Mouse (Mus musculus): ENCODE measurements around the gene Snrnp25. TPM values are rescaled to one million over a fixed set of nuclear protein-coding genes. Genes with fewer than 3 reads are reported as not detected.

Gene Snrnp25
- total and polyA plus RNA-seq, 3 experiments = 130 to 158 TPM; not detected in 1

- TF ChIP-seq E2F4 (IDR thresholded peaks at IDR 0.05; ENCODE audit: borderline replicate concordance, low read depth, low read length) (no peak), ZKSCAN1 (IDR thresholded peaks at IDR 0.05; ENCODE audit: low read depth, low read length) (no peak), SMC3 (IDR thresholded peaks at IDR 0.05; ENCODE audit: low read depth, low read length) (no peak), UBTF (IDR thresholded peaks at IDR 0.05; ENCODE audit: borderline replicate concordance, insufficient read depth, low read depth, low read length) (no peak), RAD21 (IDR thresholded peaks at IDR 0.05; ENCODE audit: low read depth, low read length) (no peak), ETS1 (IDR thresholded peaks at IDR 0.05; ENCODE audit: low read depth, low read length) (no peak), USF2 (IDR thresholded peaks at IDR 0.05; ENCODE audit: borderline replicate concordance in 1 of 2, insufficient read depth in 1 of 2, low read depth in 1 of 2, low read length in 2 of 2) (no peak), MYC (IDR thresholded peaks at IDR 0.05; ENCODE audit: low read depth, low read length) (no peak), TBP (IDR thresholded peaks at IDR 0.05; ENCODE audit: low read depth, low read length) (no peak), ELF1 (IDR thresholded peaks at IDR 0.05; ENCODE audit: low read depth, low read length) (no peak), MEF2A (IDR thresholded peaks at IDR 0.05; ENCODE audit: extremely low read depth, insufficient replicate concordance, low read depth, low read length, poor library complexity, severe bottlenecking) (no peak), TCF12 (IDR thresholded peaks at IDR 0.05; ENCODE audit: low read depth, low read length) (no peak)
- H3K4me3 ChIP-seq (ENCODE audit: control insufficient read depth in 1 of 2, insufficient read depth in 1 of 2, low read depth in 2 of 2, low read length in 2 of 2) = peak overlapping the region; percentile 60 to 74
Measured at GRCm38 (mm10) chr11:32221225-32221950, 16.2 kb downstream of the Snrnp25 start.

GRCm38 (mm10) chr11:32221951-32222409 lies 16.8 kb downstream of the Snrnp25 start, which contains the start of gene Rhbdf1:
TSS of gene Rhbdf1 (minus strand) at chr11:32222300.
- Histone ChIP-seq H3K9me3 (replicated peaks; ENCODE audit: insufficient read depth, low read length) (no peaks in the 10 kb centered on the region), H3K36me3 (ENCODE audit: control insufficient read depth in 1 of 2, insufficient read depth in 2 of 2, low read length in 2 of 2) (peaks cover 0 to 13% of the 10 kb centered on the region in 2 experiments; a peak in 2 of 4 replicates), H3K27me3 (ENCODE audit: control insufficient read depth in 1 of 2, insufficient read depth in 2 of 2, low read length in 2 of 2) (peaks cover 10 to 14% of the 10 kb centered on the region in 2 experiments), H3K4me1 (ENCODE audit: control insufficient read depth in 1 of 2, insufficient read depth in 2 of 2, low read length in 2 of 2) (peaks cover 9 to 24% of the 10 kb centered on the region in 2 experiments), H3K9ac (ENCODE audit: control insufficient read depth, low read depth, low read length, poor library complexity, severe bottlenecking) (peak within 1 kb of the TSS; percentile 79), H3K4me3 (ENCODE audit: control insufficient read depth in 1 of 2, insufficient read depth in 1 of 2, low read depth in 2 of 2, low read length in 2 of 2) (peak within 1 kb of the TSS; percentile 60 to 74), H3K27ac (ENCODE audit: control insufficient read depth, low read depth, low read length) (no peak within 1 kb of the TSS), H3K79me2 (ENCODE audit: control insufficient read depth, insufficient read depth, low read length, poor library complexity) (peaks cover 9% of the 10 kb centered on the region)
- peak; percentile 32; the same call in 1 of the 2 replicates for TF ChIP-seq NRF1 (IDR thresholded peaks at IDR 0.05; ENCODE audit: insufficient read depth, low read depth, low read length, poor library complexity, severe bottlenecking)
- no peak for TF ChIP-seq NELFE (IDR thresholded peaks at IDR 0.05; ENCODE audit: low read depth, low read length)
- TF ChIP-seq POLR2A (IDR thresholded peaks at IDR 0.05; ENCODE audit: control insufficient read depth in 1 of 2, insufficient read depth in 1 of 2, low read depth in 1 of 2, low read length in 2 of 2, poor library complexity in 1 of 2) = no peak
- TF ChIP-seq EP300 (IDR thresholded peaks at IDR 0.05; ENCODE audit: low read depth in 1 of 2, low read length in 2 of 2) = no peak
- no peak for TF ChIP-seq SMC3 (IDR thresholded peaks at IDR 0.05; ENCODE audit: low read depth, low read length)
- no peak for TF ChIP-seq ZKSCAN1 (IDR thresholded peaks at IDR 0.05; ENCODE audit: low read depth, low read length)
- TF ChIP-seq MEF2A (IDR thresholded peaks at IDR 0.05; ENCODE audit: extremely low read depth, insufficient replicate concordance, low read depth, low read length, poor library complexity, severe bottlenecking) = no peak
- no peak for TF ChIP-seq GABPA (IDR thresholded peaks at IDR 0.05; ENCODE audit: low read depth, low read length)
- TF ChIP-seq TBP (IDR thresholded peaks at IDR 0.05; ENCODE audit: low read depth, low read length) = no peak
- DNase-seq (ENCODE audit: low read depth, low spot score) = no peak

More at GRCm38 (mm10) chr11:32221225-32221950, 16.2 kb downstream of the Snrnp25 start:
- Histone ChIP-seq H3K9me3 (replicated peaks; ENCODE audit: insufficient read depth, low read length) (no peaks in the 10 kb centered on the region), H3K4me1 (ENCODE audit: control insufficient read depth in 1 of 2, insufficient read depth in 2 of 2, low read length in 2 of 2) (peaks cover 9 to 21% of the 10 kb centered on the region in 2 experiments), H3K79me2 (ENCODE audit: control insufficient read depth, insufficient read depth, low read length, poor library complexity) (peaks cover 3% of the 10 kb centered on the region; the same call in 1 of the 2 replicates), H3K27ac (ENCODE audit: control insufficient read depth, low read depth, low read length) (no peak overlapping the region), H3K9ac (ENCODE audit: control insufficient read depth, low read depth, low read length, poor library complexity, severe bottlenecking) (peak overlapping the region; percentile 79), H3K36me3 (ENCODE audit: control insufficient read depth in 1 of 2, insufficient read depth in 2 of 2, low read length in 2 of 2) (peaks cover 0 to 13% of the 10 kb centered on the region in 2 experiments; a peak in 2 of 4 replicates), H3K27me3 (ENCODE audit: control insufficient read depth in 1 of 2, insufficient read depth in 2 of 2, low read length in 2 of 2) (peaks cover 10 to 14% of the 10 kb centered on the region in 2 experiments)
- peak; percentile 53 for DNase-seq (ENCODE audit: low read depth, low spot score)
